Mouse (Mus musculus) forebrain, embryonic 10.5 days (tissue): ENCODE measurements at regions not wholly inside any gene's neighbourhood (a gene's known extent, or its start where the extent isn't known, plus 50 kb on each side); places are given as distances from the start of the nearest gene placed in this dataset.

Experiments used
- DNase-seq: peaks from one replicate; pipeline ENCODE4 v3.0.0-alpha.2; 2017; ENCODE audit warnings: low spot score; ENCODE audit errors: extremely low spot score
- H3K27ac ChIP-seq: fragments of 300-500 bp; sonication (generic); 2 replicates; pipeline ENCODE4 v1.5.1; 2016; ENCODE audit warnings: mild to moderate bottlenecking
- H3K27me3 ChIP-seq: fragments of 300-500 bp; sonication (generic); 2 replicates; pipeline ENCODE4 v1.6.1; 2016; ENCODE audit warnings: mild to moderate bottlenecking; ENCODE audit not compliant: poor library complexity, severe bottlenecking
- H3K36me3 ChIP-seq: fragments of 300-500 bp; sonication (generic); replicated peaks from 2 replicates; pipeline ENCODE4 v1.6.1; 2016; ENCODE audit warnings: mild to moderate bottlenecking, moderate library complexity
- H3K4me1 ChIP-seq: fragments of 300-500 bp; sonication (generic); 2 replicates; pipeline ENCODE4 v1.6.1; 2016
- H3K4me3 ChIP-seq: fragments of 300-500 bp; sonication (generic); 2 replicates; pipeline ENCODE4 v1.5.1; 2016; ENCODE audit warnings: mild to moderate bottlenecking, moderate library complexity
- H3K9me3 ChIP-seq: fragments of 300-500 bp; sonication (generic); 2 replicates; pipeline ENCODE4 v1.6.1; 2016; ENCODE audit warnings: mild to moderate bottlenecking, moderate library complexity
- WGBS: fragments of 180-500 bp; shearing (Covaris S2); methylation state at CpG from one replicate; pipeline ENCODE4 v1.1.7; 2016; 5-methylcytosine and 5-hydroxymethylcytosine counted together

- no peak for DNase-seq
- Histone ChIP-seq H3K4me1 (peaks cover 4% of the 10 kb centered on the region; the same call in 1 of the 2 replicates), H3K9me3 (no peaks in the 10 kb centered on the region), H3K36me3 (no peaks in the 10 kb centered on the region), H3K4me3 (no peak overlapping the region), H3K27ac (no peak overlapping the region), H3K27me3 (no peaks in the 10 kb centered on the region)
- WGBS, result 88% methylated on average over 4 of the region's 4 CpGs
Observed at GRCm38 (mm10) chr6:107730294-107730693, 200.7 kb downstream of the Lrrn1 start.

GRCm38 (mm10) chr6:107734773-107735172 is 205.2 kb downstream of the Lrrn1 start:
- Histone ChIP-seq H3K36me3 (no peaks in the 10 kb centered on the region), H3K9me3 (no peaks in the 10 kb centered on the region), H3K27me3 (no peaks in the 10 kb centered on the region), H3K4me3 (no peak overlapping the region), H3K4me1 (no peaks in the 10 kb centered on the region), H3K27ac (no peak overlapping the region)
- no peak for DNase-seq
- WGBS, result 94% methylated on average over 1 of the region's 1 CpGs

GRCm38 (mm10) chr6:107749111-107749736 is 219.7 kb downstream of the Lrrn1 start:
- Histone ChIP-seq H3K27me3 (no peaks in the 10 kb centered on the region), H3K27ac (no peak overlapping the region), H3K9me3 (peaks cover 5% of the 10 kb centered on the region; the same call in 1 of the 2 replicates), H3K36me3 (no peaks in the 10 kb centered on the region), H3K4me3 (no peak overlapping the region), H3K4me1 (no peaks in the 10 kb centered on the region)
- 90% methylated on average over 5 of the region's 5 CpGs for WGBS
- no peak for DNase-seq

GRCm38 (mm10) chr6:107749794-107750193 is 220.2 kb downstream of the Lrrn1 start:
- no peak overlapping the region for H3K27ac ChIP-seq
- DNase-seq, result no peak
- no peaks in the 10 kb centered on the region for H3K36me3 ChIP-seq
- 80% methylated on average over 2 of the region's 2 CpGs for WGBS
- H3K27me3 ChIP-seq, result no peaks in the 10 kb centered on the region
- H3K4me3 ChIP-seq, result no peak overlapping the region
- peaks cover 2% of the 10 kb centered on the region; the same call in 1 of the 2 replicates for H3K9me3 ChIP-seq
- no peaks in the 10 kb centered on the region for H3K4me1 ChIP-seq

GRCm38 (mm10) chr6:107752156-107752555 is 222.6 kb downstream of the Lrrn1 start:
- Histone ChIP-seq H3K4me3 (no peak overlapping the region), H3K9me3 (no peaks in the 10 kb centered on the region), H3K4me1 (no peaks in the 10 kb centered on the region), H3K27ac (no peak overlapping the region), H3K36me3 (no peaks in the 10 kb centered on the region), H3K27me3 (no peaks in the 10 kb centered on the region)
- WGBS, result 80% methylated on average over 1 of the region's 1 CpGs
- DNase-seq, result no peak

GRCm38 (mm10) chr6:107755158-107755557 is 225.6 kb downstream of the Lrrn1 start:
- H3K27ac ChIP-seq, result no peak overlapping the region
- H3K27me3 ChIP-seq, result no peaks in the 10 kb centered on the region
- H3K4me3 ChIP-seq, result no peak overlapping the region
- 84% methylated on average over 2 of the region's 2 CpGs for WGBS
- DNase-seq, result no peak
- H3K36me3 ChIP-seq, result no peaks in the 10 kb centered on the region
- H3K9me3 ChIP-seq, result no peaks in the 10 kb centered on the region
- H3K4me1 ChIP-seq, result no peaks in the 10 kb centered on the region

GRCm38 (mm10) chr6:107770834-107771470 is 241.4 kb downstream of the Lrrn1 start:
- no peak for DNase-seq
- 79% methylated on average over 11 of the region's 11 CpGs for WGBS

GRCm38 (mm10) chr6:107784998-107785397 is 255.4 kb downstream of the Lrrn1 start:
- peaks cover 5% of the 10 kb centered on the region for H3K4me1 ChIP-seq
- no peak overlapping the region for H3K4me3 ChIP-seq
- H3K36me3 ChIP-seq, result no peaks in the 10 kb centered on the region
- DNase-seq, result no peak
- WGBS, result 89% methylated on average over 2 of the region's 2 CpGs
- no peaks in the 10 kb centered on the region for H3K9me3 ChIP-seq
- H3K27me3 ChIP-seq, result no peaks in the 10 kb centered on the region
- H3K27ac ChIP-seq, result no peak overlapping the region

More at GRCm38 (mm10) chr6:107770834-107771470, 241.4 kb downstream of the Lrrn1 start:
- Histone ChIP-seq H3K27ac (no peak overlapping the region), H3K4me3 (no peak overlapping the region), H3K4me1 (no peaks in the 10 kb centered on the region), H3K36me3 (no peaks in the 10 kb centered on the region), H3K9me3 (no peaks in the 10 kb centered on the region), H3K27me3 (no peaks in the 10 kb centered on the region)

GRCm38 (mm10) chr6:107788224-107788893 is 258.8 kb downstream of the Lrrn1 start:
- Histone ChIP-seq H3K9me3 (no peaks in the 10 kb centered on the region), H3K27me3 (no peaks in the 10 kb centered on the region), H3K4me3 (no peak overlapping the region), H3K27ac (no peak overlapping the region), H3K36me3 (no peaks in the 10 kb centered on the region), H3K4me1 (peaks cover 5% of the 10 kb centered on the region)
- WGBS, result 89% methylated on average over 2 of the region's 2 CpGs
- no peak for DNase-seq

GRCm38 (mm10) chr6:107797845-107798244 is 267.0 kb upstream of the Setmar start:
- 88% methylated on average over 2 of the region's 2 CpGs for WGBS
- DNase-seq, result no peak
- Histone ChIP-seq H3K4me1 (no peaks in the 10 kb centered on the region), H3K4me3 (no peak overlapping the region), H3K27me3 (no peaks in the 10 kb centered on the region), H3K9me3 (no peaks in the 10 kb centered on the region), H3K27ac (no peak overlapping the region), H3K36me3 (no peaks in the 10 kb centered on the region)

GRCm38 (mm10) chr6:107803056-107803455 is 261.8 kb upstream of the Setmar start:
- no peak for DNase-seq
- no peak overlapping the region for H3K27ac ChIP-seq
- no peaks in the 10 kb centered on the region for H3K27me3 ChIP-seq
- H3K4me1 ChIP-seq, result no peaks in the 10 kb centered on the region
- H3K9me3 ChIP-seq, result no peaks in the 10 kb centered on the region
- no peak overlapping the region for H3K4me3 ChIP-seq
- H3K36me3 ChIP-seq, result no peaks in the 10 kb centered on the region
